Mouse (Mus musculus): ENCODE results near the gene Gprasp1. TPM values are rescaled to one million over a fixed set of nuclear protein-coding genes. Genes with fewer than 3 reads are reported as not detected.

Gprasp1 gene
- 81.8 and 89.2 TPM in 2 replicates for polyA plus RNA-seq (2014; fragmentation: Nextera tagmentation; extraction: Ambion mirVana)

GRCm38 (mm10) chrX:135742304-135743055, at the start of gene Gprasp1, which contains the start of gene Armcx5:
Gene Gprasp1, plus strand, starts transcription at chrX:135742733.
Gene Armcx5, plus strand, starts transcription at chrX:135742733.
- no peaks in the 10 kb centered on the region for H3K9me3 ChIP-seq (ENCODE audit: control insufficient read depth, low read length)
- ATAC-seq (ENCODE audit: insufficient read depth, low FRiP score, low TSS enrichment) = peak; percentile 99
- H3K36me3 ChIP-seq (ENCODE audit: control insufficient read depth, insufficient read depth, low read length) = no peaks in the 10 kb centered on the region
- H3K9ac ChIP-seq (ENCODE audit: low read length) = peak within 1 kb of the TSS; percentile 57
- no peaks in the 10 kb centered on the region for H3K27me3 ChIP-seq (ENCODE audit: control insufficient read depth, insufficient read depth, low read length)
- peak within 1 kb of the TSS; percentile 38 for H3K4me2 ChIP-seq (ENCODE audit: low read depth)
- H3K27ac ChIP-seq (ENCODE audit: low read depth, low read length) = no peak within 1 kb of the TSS
- no peaks in the 10 kb centered on the region for H3K4me1 ChIP-seq (ENCODE audit: control insufficient read depth, insufficient read depth, low read length)
- H3K4me3 ChIP-seq (ENCODE audit: low read depth, low read length) = peak within 1 kb of the TSS; percentile 51
- peak; percentile 86 for DNase-seq (ENCODE audit: low spot score)
- 19% methylated on average over 48 of the region's 48 CpGs for WGBS

- Histone ChIP-seq H3K27ac (ENCODE audit: low read depth, low read length) (no peak within 1 kb of the TSS), H3K9ac (ENCODE audit: low read length) (no peak within 1 kb of the TSS), H3K27me3 (ENCODE audit: control insufficient read depth, insufficient read depth, low read length) (no peaks in the 10 kb centered on the region), H3K36me3 (ENCODE audit: control insufficient read depth, insufficient read depth, low read length) (no peaks in the 10 kb centered on the region), H3K4me1 (ENCODE audit: control insufficient read depth, insufficient read depth, low read length) (no peaks in the 10 kb centered on the region), H3K4me3 (ENCODE audit: low read depth, low read length) (no peak within 1 kb of the TSS), H3K4me2 (ENCODE audit: low read depth) (no peak within 1 kb of the TSS), H3K9me3 (ENCODE audit: control insufficient read depth, low read length) (no peaks in the 10 kb centered on the region)
- ATAC-seq (ENCODE audit: insufficient read depth, low FRiP score, low TSS enrichment) (no peak), DNase-seq (ENCODE audit: low spot score) (no peak)
- WGBS = 74% methylated on average over 1 of the region's 1 CpGs
These were observed 48.9 kb upstream of the Gprasp1 start, which contains the start of gene Tcp11x2 for GRCm38 (mm10) chrX:135693633-135694032. Gene Tcp11x2, minus strand, starts transcription at chrX:135693790.

- DNase-seq (ENCODE audit: low spot score) = no peak
- no peak for ATAC-seq (ENCODE audit: insufficient read depth, low FRiP score, low TSS enrichment)
- Histone ChIP-seq H3K9me3 (ENCODE audit: control insufficient read depth, low read length) (no peaks in the 10 kb centered on the region), H3K27ac (ENCODE audit: low read depth, low read length) (no peak overlapping the region), H3K9ac (ENCODE audit: low read length) (no peak overlapping the region), H3K4me3 (ENCODE audit: low read depth, low read length) (no peak overlapping the region), H3K4me1 (ENCODE audit: control insufficient read depth, insufficient read depth, low read length) (no peaks in the 10 kb centered on the region), H3K27me3 (ENCODE audit: control insufficient read depth, insufficient read depth, low read length) (no peaks in the 10 kb centered on the region), H3K4me2 (ENCODE audit: low read depth) (no peak overlapping the region), H3K36me3 (ENCODE audit: control insufficient read depth, insufficient read depth, low read length) (no peaks in the 10 kb centered on the region)
- 81% methylated on average over 1 of the region's 1 CpGs for WGBS
These were observed 39.4 kb upstream of the Gprasp1 start for GRCm38 (mm10) chrX:135703111-135703510.

DNA sequence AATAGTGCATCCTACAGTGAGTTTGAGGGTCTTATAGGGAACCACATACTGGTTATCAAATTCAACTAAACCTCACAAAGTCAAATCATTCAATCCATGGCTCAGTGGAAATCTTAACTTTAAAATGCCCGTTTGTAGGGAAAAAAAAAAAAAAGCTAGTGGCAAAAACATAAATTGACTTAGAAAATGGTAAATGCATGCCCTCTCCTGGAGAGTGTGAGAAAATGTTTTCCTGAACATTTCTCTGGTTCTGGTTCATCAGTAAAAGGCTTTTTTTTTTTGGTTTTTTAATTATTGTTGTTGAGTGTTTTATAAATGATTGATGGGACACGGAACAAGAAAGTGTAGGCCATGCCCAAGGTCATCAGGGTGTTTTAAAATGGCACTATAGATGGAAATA, 38.2 kb upstream of the Gprasp1 start:
- ATAC-seq (ENCODE audit: insufficient read depth, low FRiP score, low TSS enrichment) (no peak), DNase-seq (ENCODE audit: low spot score) (no peak)
- whole genome bisulfite sequencing = 53% methylated on average over 2 of the region's 2 CpGs
- H3K27me3 ChIP-seq (ENCODE audit: control insufficient read depth, insufficient read depth, low read length) = no peaks in the 10 kb centered on the region
- no peak overlapping the region for H3K4me2 ChIP-seq (ENCODE audit: low read depth)
- H3K9ac ChIP-seq (ENCODE audit: low read length) = no peak overlapping the region
- H3K4me1 ChIP-seq (ENCODE audit: control insufficient read depth, insufficient read depth, low read length) = no peaks in the 10 kb centered on the region
- H3K9me3 ChIP-seq (ENCODE audit: control insufficient read depth, low read length) = no peaks in the 10 kb centered on the region
- no peak overlapping the region for H3K4me3 ChIP-seq (ENCODE audit: low read depth, low read length)
- H3K36me3 ChIP-seq (ENCODE audit: control insufficient read depth, insufficient read depth, low read length) = no peaks in the 10 kb centered on the region
- H3K27ac ChIP-seq (ENCODE audit: low read depth, low read length) = no peak overlapping the region

DNA sequence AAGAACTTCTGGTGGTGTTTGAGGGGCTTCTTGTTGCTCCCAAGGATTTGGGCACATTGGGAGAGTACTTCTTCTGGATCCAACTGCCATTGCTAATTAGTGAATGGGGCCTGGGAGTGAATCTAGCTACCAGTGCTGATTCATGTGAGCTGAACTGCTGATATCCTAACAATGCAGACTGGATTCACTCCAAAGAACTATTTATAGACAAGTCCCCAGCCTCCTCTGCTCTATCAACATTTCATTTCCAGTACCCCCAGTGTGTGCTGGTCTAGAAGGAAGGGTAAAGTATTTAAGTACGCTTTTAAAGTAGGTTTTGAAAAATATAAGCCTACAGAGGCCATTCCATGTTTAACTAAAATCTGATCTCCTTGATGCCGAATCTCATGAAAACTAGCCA, 29.7 kb upstream of the Gprasp1 start:
- H3K27me3 ChIP-seq (ENCODE audit: control insufficient read depth, insufficient read depth, low read length) = no peaks in the 10 kb centered on the region
- no peaks in the 10 kb centered on the region for H3K4me1 ChIP-seq (ENCODE audit: control insufficient read depth, insufficient read depth, low read length)
- no peak for ATAC-seq (ENCODE audit: insufficient read depth, low FRiP score, low TSS enrichment)
- no peaks in the 10 kb centered on the region for H3K9me3 ChIP-seq (ENCODE audit: control insufficient read depth, low read length)
- H3K9ac ChIP-seq (ENCODE audit: low read length) = no peak overlapping the region
- WGBS = 93% methylated on average over 2 of the region's 2 CpGs
- H3K4me3 ChIP-seq (ENCODE audit: low read depth, low read length) = no peak overlapping the region
- no peak overlapping the region for H3K27ac ChIP-seq (ENCODE audit: low read depth, low read length)
- H3K4me2 ChIP-seq (ENCODE audit: low read depth) = no peak overlapping the region
- no peaks in the 10 kb centered on the region for H3K36me3 ChIP-seq (ENCODE audit: control insufficient read depth, insufficient read depth, low read length)
- DNase-seq (ENCODE audit: low spot score) = no peak

DNA sequence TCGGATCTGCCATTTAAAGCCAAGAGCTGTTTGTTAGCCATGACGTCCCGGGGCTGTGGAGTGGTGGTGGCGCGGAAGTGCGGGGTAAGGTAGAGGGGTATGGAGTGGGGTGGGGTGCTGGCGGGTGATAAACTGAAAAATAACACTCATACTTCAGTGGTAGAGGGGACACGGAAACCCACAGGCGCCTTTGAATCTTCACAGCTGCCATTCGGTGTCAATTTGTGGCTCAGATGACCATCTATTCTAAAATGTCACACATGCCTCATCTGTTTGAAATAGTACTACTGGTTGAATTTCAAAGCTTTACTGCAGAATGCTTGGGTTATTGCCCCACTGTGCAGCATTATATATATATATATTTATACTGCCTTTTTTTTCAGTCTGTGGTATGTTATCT, 17.4 kb upstream of the Gprasp1 start, which contains the start of gene Tmsb15a:
Tmsb15a (minus strand) TSS at position 101 of the 400 bp plus-strand sequence.
- H3K9ac ChIP-seq (ENCODE audit: low read length) = no peak within 1 kb of the TSS
- H3K36me3 ChIP-seq (ENCODE audit: control insufficient read depth, insufficient read depth, low read length) = no peaks in the 10 kb centered on the region
- no peak within 1 kb of the TSS for H3K4me2 ChIP-seq (ENCODE audit: low read depth)
- H3K27ac ChIP-seq (ENCODE audit: low read depth, low read length) = no peak within 1 kb of the TSS
- no peaks in the 10 kb centered on the region for H3K27me3 ChIP-seq (ENCODE audit: control insufficient read depth, insufficient read depth, low read length)
- WGBS = 87% methylated on average over 10 of the region's 10 CpGs
- no peak within 1 kb of the TSS for H3K4me3 ChIP-seq (ENCODE audit: low read depth, low read length)
- no peaks in the 10 kb centered on the region for H3K9me3 ChIP-seq (ENCODE audit: control insufficient read depth, low read length)
- no peaks in the 10 kb centered on the region for H3K4me1 ChIP-seq (ENCODE audit: control insufficient read depth, insufficient read depth, low read length)
- ATAC-seq (ENCODE audit: insufficient read depth, low FRiP score, low TSS enrichment) = no peak
- no peak for DNase-seq (ENCODE audit: low spot score)

DNA sequence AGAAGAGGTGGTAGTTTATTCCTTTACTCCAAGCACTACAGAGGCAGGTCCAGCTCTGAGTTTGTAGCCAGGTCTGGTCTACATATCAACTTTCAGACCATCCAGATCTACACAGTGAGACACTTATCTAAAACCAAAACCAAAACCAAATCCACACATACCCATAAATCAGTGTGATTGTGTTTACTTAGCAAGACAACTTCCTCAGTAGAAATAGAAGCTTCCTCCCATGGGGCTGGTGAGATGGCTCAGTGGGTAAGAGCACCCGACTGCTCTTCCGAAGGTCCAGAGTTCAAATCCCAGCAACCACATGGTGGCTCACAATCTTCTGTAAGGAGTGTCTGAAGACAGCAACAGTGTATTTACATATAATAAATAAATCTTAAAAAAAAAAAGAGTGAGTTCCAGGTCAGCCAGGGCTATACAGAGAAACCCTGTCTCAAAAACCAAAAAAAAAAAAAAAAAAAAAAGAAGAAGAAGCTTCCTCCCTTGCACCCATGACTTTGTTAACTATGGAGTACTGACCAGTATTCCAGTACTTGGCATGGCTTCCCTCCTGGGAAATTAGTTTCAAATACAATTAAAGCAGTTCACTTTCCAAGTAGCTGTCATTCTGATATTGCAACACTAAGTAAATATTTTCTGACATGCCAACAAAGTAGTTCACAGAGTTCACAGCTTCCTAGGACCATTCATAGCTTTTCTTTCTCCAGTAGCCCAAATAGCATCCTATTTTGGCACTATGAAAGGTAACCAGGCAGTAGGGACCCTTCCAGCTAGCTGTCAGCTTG, 3.6 kb upstream of the Gprasp1 start:
- H3K9ac ChIP-seq (ENCODE audit: low read length) = no peak overlapping the region
- H3K36me3 ChIP-seq (ENCODE audit: control insufficient read depth, insufficient read depth, low read length) = no peaks in the 10 kb centered on the region
- WGBS = 100% methylated on average over 2 of the region's 2 CpGs
- H3K27ac ChIP-seq (ENCODE audit: low read depth, low read length) = no peak overlapping the region
- H3K4me1 ChIP-seq (ENCODE audit: control insufficient read depth, insufficient read depth, low read length) = no peaks in the 10 kb centered on the region
- no peak for ATAC-seq (ENCODE audit: insufficient read depth, low FRiP score, low TSS enrichment)
- H3K27me3 ChIP-seq (ENCODE audit: control insufficient read depth, insufficient read depth, low read length) = no peaks in the 10 kb centered on the region
- H3K9me3 ChIP-seq (ENCODE audit: control insufficient read depth, low read length) = no peaks in the 10 kb centered on the region
- no peak overlapping the region for H3K4me3 ChIP-seq (ENCODE audit: low read depth, low read length)
- no peak for DNase-seq (ENCODE audit: low spot score)
- no peak overlapping the region for H3K4me2 ChIP-seq (ENCODE audit: low read depth)

- ATAC-seq (ENCODE audit: insufficient read depth, low FRiP score, low TSS enrichment) = no peak
- H3K4me2 ChIP-seq (ENCODE audit: low read depth) = peak overlapping the region; percentile 34
- peak overlapping the region; percentile 57 for H3K9ac ChIP-seq (ENCODE audit: low read length)
- DNase-seq (ENCODE audit: low spot score) = no peak
- 16% methylated on average over 7 of the region's 7 CpGs for WGBS
- H3K4me1 ChIP-seq (ENCODE audit: control insufficient read depth, insufficient read depth, low read length) = no peaks in the 10 kb centered on the region
- no peak overlapping the region for H3K27ac ChIP-seq (ENCODE audit: low read depth, low read length)
- H3K36me3 ChIP-seq (ENCODE audit: control insufficient read depth, insufficient read depth, low read length) = no peaks in the 10 kb centered on the region
- H3K9me3 ChIP-seq (ENCODE audit: control insufficient read depth, low read length) = no peaks in the 10 kb centered on the region
- H3K4me3 ChIP-seq (ENCODE audit: low read depth, low read length) = peak overlapping the region; percentile 51
- no peaks in the 10 kb centered on the region for H3K27me3 ChIP-seq (ENCODE audit: control insufficient read depth, insufficient read depth, low read length)
These were observed 473 bp downstream of the Gprasp1 start for GRCm38 (mm10) chrX:135743056-135743355.

Measured in neural tube, embryonic 11.5 days (tissue).